Mouse (Mus musculus): Measurements from ENCODE around the gene Sox10.
A peak's percentile ranks its signal among the peaks of the same experiment; 100 is the strongest.

Gene Sox10

DNA sequence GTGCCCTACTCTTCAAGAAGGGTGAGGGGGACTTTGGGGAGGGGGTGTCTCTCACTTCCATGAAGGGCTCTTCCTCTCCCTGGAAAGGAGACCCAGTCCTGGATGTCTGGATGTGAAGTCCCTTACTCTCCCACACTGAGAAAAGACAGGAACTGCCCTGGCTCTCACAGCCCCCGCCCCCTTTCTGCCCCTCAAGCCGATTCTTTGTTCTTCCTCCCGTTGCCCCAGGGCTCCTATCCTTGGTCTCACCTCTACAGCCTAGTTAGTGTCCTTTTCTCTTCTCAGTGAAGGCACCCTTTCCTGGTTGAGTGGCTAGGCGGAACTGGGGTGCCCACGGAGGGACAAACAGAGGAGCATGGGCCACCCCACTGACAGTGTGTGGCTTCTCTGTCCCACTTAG is at the start of gene Sox10:
Gene Sox10 (minus strand): TSS at position 101 of the 400 bp plus-strand sequence.
- no peak for DNase-seq

GRCm38 (mm10) chr15:79213591-79213990 is 48.6 kb upstream of the Sox10 start:
- peak; percentile 34 for DNase-seq

DNA sequence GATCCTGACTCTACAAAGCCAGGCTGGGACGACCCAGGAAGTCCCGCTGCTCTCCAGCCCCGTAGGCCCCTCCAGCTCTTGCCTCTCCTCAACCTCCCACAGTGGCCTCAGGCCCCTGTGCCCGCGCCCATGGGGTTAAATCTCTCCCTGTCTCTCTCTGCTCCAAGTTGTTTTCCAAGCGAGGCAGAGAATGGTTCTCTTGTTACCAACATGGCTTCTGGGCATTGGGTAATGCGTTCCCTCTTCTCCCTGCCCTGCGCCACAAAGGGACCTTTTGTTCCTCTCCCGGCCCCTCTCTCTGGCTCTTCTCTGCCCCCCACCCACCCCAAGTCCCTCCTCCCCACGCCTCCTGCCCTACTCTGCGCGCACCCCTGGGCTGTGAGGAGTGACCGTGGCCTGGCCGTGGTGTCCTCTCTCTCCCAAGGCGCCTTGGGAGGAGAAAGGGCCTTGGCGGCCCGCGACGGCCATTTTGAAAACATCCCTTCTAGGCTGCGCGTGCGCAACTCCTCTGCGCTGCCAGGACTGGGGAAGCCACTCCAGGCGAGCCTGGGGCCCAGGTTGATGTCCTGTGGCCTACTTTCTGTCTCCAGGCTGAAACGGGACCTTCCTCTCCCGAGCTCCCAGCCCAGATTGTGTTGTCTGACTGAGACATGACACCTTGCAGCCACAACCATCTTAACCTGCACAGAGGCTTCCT is 47.9 kb upstream of the Sox10 start:
- DNase-seq: no peak

- no peak for DNase-seq
Measured at GRCm38 (mm10) chr15:79210357-79210756, 45.3 kb upstream of the Sox10 start.

GRCm38 (mm10) chr15:79208758-79209439 is 43.9 kb upstream of the Sox10 start:
- DNase-seq: peak; percentile 44

- no peak for DNase-seq
Measured at GRCm38 (mm10) chr15:79208211-79208610, 43.2 kb upstream of the Sox10 start.

DNA sequence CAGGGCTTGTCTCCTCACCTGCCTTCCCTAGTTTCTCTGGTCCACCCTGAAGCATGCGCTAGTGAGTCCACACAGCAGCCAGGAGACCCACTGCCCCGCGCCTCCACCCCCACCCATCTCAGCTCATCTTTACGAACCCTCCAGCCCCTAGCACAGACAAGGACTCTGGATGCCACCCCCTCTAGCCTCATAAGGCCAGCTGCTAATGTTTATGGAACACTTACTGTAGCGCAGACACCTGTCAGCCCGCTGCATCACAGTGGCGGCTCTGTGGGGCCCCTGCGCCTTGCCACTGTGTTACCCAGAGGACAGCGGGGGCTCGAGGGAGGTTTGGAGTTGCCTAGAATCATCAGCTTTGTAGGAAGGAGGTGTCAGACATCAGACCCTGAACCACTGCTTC is 37.5 kb upstream of the Sox10 start:
- no peak for DNase-seq

GRCm38 (mm10) chr15:79201491-79202150 is 36.6 kb upstream of the Sox10 start:
- no peak for DNase-seq

DNA sequence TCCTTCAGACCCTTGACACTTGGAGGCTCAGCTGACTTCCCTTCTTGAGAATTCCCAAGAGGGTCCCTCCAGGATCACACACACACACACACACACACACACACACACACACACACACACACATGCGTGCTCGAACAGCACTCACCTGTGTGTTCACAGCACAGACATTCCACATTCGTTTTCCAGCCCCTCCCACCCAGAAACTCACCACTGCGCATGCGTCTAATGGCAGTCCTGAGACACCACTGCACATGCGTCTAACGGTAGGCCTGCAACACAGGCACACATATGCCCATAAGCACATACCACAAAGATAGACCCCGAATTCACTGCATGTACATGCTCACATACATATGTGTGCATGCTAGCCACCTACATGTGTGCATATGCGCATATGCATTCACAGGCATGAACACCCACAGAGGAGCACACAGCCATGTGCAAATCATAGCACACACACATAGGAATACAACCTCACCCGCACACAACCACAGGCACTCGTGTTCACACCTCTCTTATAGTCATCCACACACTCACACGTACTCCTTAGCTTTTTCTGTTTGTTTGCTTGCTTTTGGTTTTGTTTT is 34.4 kb upstream of the Sox10 start:
- no peak for DNase-seq

- peak; percentile 18 for DNase-seq
Measured at GRCm38 (mm10) chr15:79195492-79195891, 30.5 kb upstream of the Sox10 start.

DNA sequence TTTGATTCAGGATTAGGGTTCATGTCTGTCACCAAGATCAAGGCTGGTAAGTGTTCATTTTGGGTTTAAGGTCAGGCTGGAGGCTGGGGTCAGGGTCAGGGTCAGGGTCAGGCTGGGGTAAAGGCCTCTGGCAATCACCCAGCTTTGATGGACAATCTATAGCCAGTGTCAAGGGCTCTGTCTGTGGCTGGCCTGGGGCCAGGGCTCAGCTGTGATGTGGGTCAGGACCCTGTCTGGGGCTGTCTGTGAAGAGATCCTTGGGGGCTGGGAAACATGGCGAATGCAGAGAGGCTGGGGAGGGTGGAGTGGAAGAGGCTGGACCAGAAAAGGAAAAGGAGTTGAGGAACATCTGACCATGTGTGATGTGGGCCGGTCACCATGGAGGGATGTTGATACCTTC is 29.9 kb upstream of the Sox10 start:
- DNase-seq: no peak

GRCm38 (mm10) chr15:79194048-79194447 is 29.0 kb upstream of the Sox10 start:
- DNase-seq: no peak

- DNase-seq: peak; percentile 75
Measured at GRCm38 (mm10) chr15:79192885-79193845, 28.1 kb upstream of the Sox10 start.

DNA sequence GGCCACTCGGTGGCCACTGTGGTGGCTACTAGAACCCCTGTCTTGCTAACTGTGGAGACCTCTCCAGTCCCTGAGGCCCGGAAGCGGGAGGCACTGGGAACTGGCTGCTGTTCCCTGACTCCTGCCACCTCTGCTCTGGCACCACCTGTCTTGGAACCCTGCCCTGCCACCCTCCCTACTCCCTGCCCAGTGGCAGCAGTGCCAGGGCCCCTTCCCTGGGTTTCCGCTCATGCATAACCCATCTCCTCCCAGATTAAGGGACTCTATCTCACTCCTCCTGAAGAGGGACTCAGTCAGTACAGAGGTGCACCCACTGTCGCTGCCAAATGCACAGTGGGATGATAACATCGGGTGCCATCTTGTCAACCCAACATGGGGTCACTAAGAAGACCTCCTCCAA is 27.4 kb upstream of the Sox10 start:
- no peak for DNase-seq

GRCm38 (mm10) chr15:79191426-79191825 is 26.4 kb upstream of the Sox10 start:
- no peak for DNase-seq

DNA sequence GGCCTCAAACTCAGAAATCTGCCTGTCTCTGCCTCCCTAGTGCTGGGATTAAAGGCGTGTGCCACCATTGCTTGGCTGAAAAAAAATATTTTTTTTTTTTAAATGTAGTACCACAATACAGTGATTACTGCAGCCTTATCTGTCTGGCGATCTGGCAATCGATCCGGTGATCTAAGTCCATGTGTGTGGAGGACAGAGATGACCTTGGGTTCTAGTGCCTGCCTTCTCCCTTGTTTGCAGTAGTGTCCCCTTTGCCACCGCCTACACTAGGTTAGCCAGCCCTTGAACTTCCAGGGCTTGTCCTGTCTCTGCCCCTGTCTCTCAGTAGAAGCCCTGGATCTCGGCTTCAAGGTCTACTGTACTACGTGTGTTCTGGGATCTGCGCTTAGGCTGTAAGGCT is 22.8 kb upstream of the Sox10 start:
- no peak for DNase-seq

DNA sequence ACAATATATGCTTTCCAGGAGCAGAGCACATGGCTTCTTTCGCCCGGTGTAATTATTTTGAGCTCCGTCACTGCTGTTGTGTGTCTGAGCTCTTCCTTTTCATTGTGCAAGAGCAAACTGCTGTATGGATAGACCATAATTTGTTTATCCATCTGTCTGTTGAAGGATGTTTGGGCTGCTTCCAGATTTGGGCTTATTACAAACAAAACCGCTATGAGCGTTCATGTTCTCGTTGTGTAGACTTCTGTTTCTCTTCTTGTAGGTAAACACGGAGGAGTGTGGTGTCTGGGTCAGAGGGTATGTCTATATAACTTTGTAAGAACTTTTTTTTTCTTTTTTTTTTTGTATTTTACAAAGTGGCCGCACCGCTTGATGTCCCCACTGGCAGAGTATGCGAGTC is 20.2 kb upstream of the Sox10 start:
- DNase-seq: peak; percentile 41

- DNase-seq: no peak
Measured at GRCm38 (mm10) chr15:79176905-79177304, 11.9 kb upstream of the Sox10 start.

DNA sequence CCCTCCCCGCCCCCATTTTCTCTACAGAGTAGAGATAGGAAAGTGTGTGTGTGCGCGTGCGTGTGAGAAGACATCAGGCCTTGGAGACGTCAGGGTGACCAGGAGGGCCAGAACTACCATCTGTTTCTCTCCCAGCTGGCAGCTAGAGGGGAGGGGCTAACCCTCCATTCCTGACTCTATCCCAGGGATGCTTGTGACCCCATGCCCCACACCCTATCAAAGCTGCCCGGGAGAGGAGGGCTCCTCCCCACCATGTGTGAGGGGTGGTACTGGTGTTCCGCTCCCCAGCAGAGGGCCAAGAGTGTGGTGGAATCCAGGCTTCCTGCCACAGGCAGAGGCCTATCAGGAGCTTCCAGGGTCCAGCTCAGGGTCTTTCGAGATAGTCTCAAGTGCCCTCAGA is 1.7 kb upstream of the Sox10 start:
- DNase-seq: no peak

GRCm38 (mm10) chr15:79164251-79164650 is 789 bp downstream of the Sox10 start:
- no peak for DNase-seq

- DNase-seq: no peak
Measured at GRCm38 (mm10) chr15:79162822-79163221, 2.2 kb downstream of the Sox10 start.

- DNase-seq: peak; percentile 12
Measured at GRCm38 (mm10) chr15:79162301-79162700, 2.7 kb downstream of the Sox10 start.

Data from lung, postnatal 36 days (tissue).